Mouse (Mus musculus): Measurements from ENCODE around the gene G6pc3. TPM values are rescaled to one million over a fixed set of nuclear protein-coding genes. Genes with fewer than 3 reads are reported as not detected.

The G6pc3 gene
- polyA plus RNA-seq, 1 experiment = not detected

DNA sequence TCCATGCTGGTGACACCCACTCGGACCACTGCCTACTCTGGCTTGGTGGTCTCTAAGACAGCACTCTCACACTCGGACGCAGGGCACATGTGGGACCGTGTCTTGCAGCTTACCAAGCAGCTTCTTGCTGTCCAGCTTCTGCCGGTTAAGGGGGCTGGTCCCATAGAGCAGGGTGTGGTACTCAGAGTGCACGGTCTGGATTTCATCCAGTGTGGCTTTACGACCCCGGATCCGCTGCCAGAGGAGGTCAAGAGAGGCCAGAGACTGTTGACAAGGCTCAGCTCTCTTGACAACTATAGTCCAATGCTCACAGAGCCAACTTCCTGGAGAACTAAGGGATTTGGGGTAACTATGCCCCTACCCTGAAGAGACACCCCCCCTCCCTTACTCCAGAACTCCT, 10.4 kb downstream of the G6pc3 start:
- H3K27ac ChIP-seq (ENCODE audit: insufficient read depth, low read depth, low read length) = no peak overlapping the region
- WGBS = 81% methylated on average over 9 of the region's 9 CpGs
- no peak overlapping the region for H3K4me3 ChIP-seq (ENCODE audit: insufficient read depth, low read depth, low read length)
- peaks cover 72% of the 10 kb centered on the region for H3K4me1 ChIP-seq (ENCODE audit: control insufficient read depth, insufficient read depth, low read length)
- TF ChIP-seq CTCF (IDR thresholded peaks at IDR 0.05; ENCODE audit: insufficient read depth, low read depth, low read length) (no peak), POLR2A (IDR thresholded peaks at IDR 0.05; ENCODE audit: insufficient read depth, low read depth, low read length) (no peak)

DNA sequence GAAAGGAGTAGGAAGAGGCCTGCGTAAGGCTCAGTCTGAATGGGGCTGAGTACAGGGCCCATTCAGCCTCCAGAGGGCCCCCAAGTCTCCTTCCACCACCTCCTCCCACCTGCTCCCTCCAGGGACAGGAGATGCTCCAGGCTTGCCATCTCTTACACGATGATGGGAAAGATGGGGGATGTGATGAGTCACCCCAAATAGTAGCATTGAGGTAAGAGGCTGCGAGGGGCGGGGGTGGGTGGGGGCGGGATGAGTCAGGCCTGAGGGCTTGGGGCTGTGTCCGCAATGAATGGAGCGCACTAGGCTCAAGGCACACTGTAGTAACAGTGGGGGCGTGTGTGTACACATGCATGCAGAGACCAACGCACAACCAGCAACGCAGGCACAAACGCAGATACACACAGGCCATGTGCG, 12.0 kb downstream of the G6pc3 start:
- Histone ChIP-seq H3K4me1 (ENCODE audit: control insufficient read depth, insufficient read depth, low read length) (peaks cover 78% of the 10 kb centered on the region), H3K4me3 (ENCODE audit: insufficient read depth, low read depth, low read length) (no peak overlapping the region), H3K27ac (ENCODE audit: insufficient read depth, low read depth, low read length) (no peak overlapping the region)
- no peak for TF ChIP-seq POLR2A (IDR thresholded peaks at IDR 0.05; ENCODE audit: insufficient read depth, low read depth, low read length)
- no peak for TF ChIP-seq CTCF (IDR thresholded peaks at IDR 0.05; ENCODE audit: insufficient read depth, low read depth, low read length)
- WGBS = 23% methylated on average over 12 of the region's 12 CpGs

DNA sequence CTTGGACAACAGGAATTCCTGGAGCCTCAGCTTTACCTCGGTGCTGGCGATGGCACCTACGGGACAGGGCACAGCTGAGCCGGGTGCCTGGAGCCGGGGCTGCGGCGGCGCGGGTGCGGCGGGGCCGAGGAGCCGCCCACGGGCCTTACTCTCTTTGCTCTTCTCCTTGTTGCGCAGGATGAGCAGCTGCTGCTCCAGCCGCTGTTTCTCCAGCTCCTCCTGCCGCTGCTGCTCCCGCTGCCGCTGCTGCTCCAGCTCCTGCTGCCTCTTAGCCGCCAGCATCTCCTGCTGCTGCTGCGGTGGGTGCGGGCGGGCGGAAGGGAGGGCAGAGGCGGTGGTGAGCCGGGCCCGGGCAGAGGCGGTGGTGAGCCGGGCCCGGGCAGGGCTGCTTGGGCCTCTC, 17.1 kb downstream of the G6pc3 start:
- 26% methylated on average over 30 of the region's 30 CpGs for WGBS
- peak overlapping the region; percentile 88 for H3K27ac ChIP-seq (ENCODE audit: insufficient read depth, low read depth, low read length)
- TF ChIP-seq CTCF (IDR thresholded peaks at IDR 0.05; ENCODE audit: insufficient read depth, low read depth, low read length) (no peak), POLR2A (IDR thresholded peaks at IDR 0.05; ENCODE audit: insufficient read depth, low read depth, low read length) (no peak)

DNA sequence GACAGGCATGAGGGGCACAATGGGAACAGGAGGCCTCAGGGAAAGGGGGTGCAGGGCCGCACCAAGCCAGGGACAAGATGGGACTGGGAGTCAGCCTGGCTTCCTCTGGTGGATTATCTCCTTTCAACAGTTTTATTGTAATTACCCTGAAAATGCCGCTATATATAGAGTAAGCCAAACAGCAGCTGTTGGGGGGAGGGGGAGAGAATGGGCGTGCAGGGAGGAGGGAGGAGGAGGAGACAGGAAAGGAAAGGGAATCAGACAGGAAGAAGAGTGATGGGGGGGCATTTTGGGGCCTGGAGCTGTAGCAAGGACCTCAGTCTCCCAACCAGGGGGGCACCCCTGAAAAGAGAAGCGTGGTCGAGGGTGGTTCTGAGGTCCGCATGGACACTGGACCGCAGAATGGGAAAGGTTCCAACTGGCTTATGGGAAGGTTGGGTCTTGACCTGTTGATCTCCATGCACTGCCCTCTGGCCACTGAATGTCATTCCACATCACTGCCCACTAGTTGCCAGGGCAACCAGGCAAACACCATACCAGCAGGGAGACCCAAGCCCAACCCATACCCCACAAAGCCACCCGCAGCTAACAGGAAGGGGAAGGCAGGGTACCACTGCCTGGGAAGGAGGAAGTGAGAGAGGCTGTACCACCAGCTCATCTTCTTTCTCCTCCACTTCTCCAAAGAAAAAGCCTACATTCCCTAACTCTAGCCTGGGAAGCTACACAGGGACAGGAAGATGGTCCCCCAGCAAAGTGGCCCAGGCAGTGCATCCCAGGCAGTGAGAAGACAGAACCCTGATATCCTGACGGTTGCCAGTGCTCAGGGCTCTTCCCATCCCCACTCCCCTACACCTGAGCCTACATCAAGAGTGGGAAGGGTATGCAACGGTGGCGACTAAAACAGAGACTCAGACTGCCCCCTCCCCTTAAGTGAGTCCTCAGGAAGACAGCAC, 18.7 kb downstream of the G6pc3 start:
- peaks cover 69% of the 10 kb centered on the region for H3K4me1 ChIP-seq (ENCODE audit: control insufficient read depth, insufficient read depth, low read length)
- peak overlapping the region; percentile 88 for H3K27ac ChIP-seq (ENCODE audit: insufficient read depth, low read depth, low read length)
- no peak overlapping the region for H3K4me3 ChIP-seq (ENCODE audit: insufficient read depth, low read depth, low read length)
- 18% methylated on average over 11 of the region's 11 CpGs for WGBS
- no peak for TF ChIP-seq POLR2A (IDR thresholded peaks at IDR 0.05; ENCODE audit: insufficient read depth, low read depth, low read length)
- TF ChIP-seq CTCF (IDR thresholded peaks at IDR 0.05; ENCODE audit: insufficient read depth, low read depth, low read length) = no peak

More for the DNA sequence above, 17.1 kb downstream of the G6pc3 start:
- H3K4me1 ChIP-seq (ENCODE audit: control insufficient read depth, insufficient read depth, low read length) = peaks cover 77% of the 10 kb centered on the region
- H3K4me3 ChIP-seq (ENCODE audit: insufficient read depth, low read depth, low read length) = 0 out of 2 replicates have a peak overlapping the region, but pooled peaks have one; percentile 3

- TF ChIP-seq CTCF (IDR thresholded peaks at IDR 0.05; ENCODE audit: insufficient read depth, low read depth, low read length) (no peak), POLR2A (IDR thresholded peaks at IDR 0.05; ENCODE audit: insufficient read depth, low read depth, low read length) (no peak)
- H3K4me3 ChIP-seq (ENCODE audit: insufficient read depth, low read depth, low read length) = no peak overlapping the region
- H3K27ac ChIP-seq (ENCODE audit: insufficient read depth, low read depth, low read length) = peak overlapping the region; percentile 17; the same call in 1 of the 2 replicates
- WGBS = 17% methylated on average over 4 of the region's 4 CpGs
- H3K4me1 ChIP-seq (ENCODE audit: control insufficient read depth, insufficient read depth, low read length) = peaks cover 75% of the 10 kb centered on the region
Observed at GRCm38 (mm10) chr11:102208846-102209245, 19.4 kb downstream of the G6pc3 start.

DNA sequence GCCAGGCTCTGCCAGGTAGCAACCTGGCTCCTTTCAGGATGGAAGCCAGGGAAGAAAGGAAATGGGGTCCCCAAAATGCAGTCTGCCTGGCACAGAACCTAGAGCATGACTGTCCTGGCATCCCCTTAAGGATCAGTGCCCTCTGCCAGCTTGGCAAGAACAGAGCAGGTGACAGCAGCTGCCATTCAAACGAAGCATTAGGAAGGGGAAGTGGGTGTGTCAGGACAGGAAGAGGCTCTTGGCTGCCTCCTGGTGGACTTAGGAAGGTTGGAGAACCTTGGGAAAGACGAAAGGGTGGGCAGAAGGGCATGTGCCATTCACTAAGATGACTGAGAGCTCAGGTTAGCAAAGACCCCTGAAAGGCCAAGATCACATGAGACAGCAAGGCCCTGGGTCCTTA, 20.3 kb downstream of the G6pc3 start:
- TF ChIP-seq POLR2A (IDR thresholded peaks at IDR 0.05; ENCODE audit: insufficient read depth, low read depth, low read length) (no peak), CTCF (IDR thresholded peaks at IDR 0.05; ENCODE audit: insufficient read depth, low read depth, low read length) (no peak; the same call in 1 of the 2 replicates)
- Histone ChIP-seq H3K4me3 (ENCODE audit: insufficient read depth, low read depth, low read length) (no peak overlapping the region), H3K4me1 (ENCODE audit: control insufficient read depth, insufficient read depth, low read length) (peaks cover 79% of the 10 kb centered on the region), H3K27ac (ENCODE audit: insufficient read depth, low read depth, low read length) (0 out of 2 replicates have a peak overlapping the region, but pooled peaks have one; percentile 23)
- WGBS = 18% methylated on average over 2 of the region's 2 CpGs

DNA sequence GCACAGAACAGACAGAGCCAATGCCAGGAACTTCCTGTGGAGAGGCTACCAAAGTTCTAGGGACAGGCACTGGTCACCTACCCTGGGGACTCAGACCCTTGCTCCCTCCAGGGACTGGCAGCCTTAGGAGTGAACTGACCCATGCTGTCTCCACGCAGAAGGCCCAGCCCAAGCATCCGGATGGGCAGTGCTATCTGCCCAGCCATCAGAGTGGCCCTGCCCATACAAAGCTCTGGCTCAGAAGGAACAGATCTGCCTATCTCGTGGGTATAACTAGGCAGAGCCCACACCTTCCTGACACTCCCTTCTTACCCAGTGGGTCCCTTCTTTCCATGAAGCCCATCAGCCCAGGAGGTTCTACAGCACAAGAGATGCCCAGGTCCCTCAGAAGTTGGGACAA, 20.8 kb downstream of the G6pc3 start:
- WGBS = 51% methylated on average over 3 of the region's 3 CpGs
- no peak overlapping the region for H3K4me3 ChIP-seq (ENCODE audit: insufficient read depth, low read depth, low read length)
- TF ChIP-seq POLR2A (IDR thresholded peaks at IDR 0.05; ENCODE audit: insufficient read depth, low read depth, low read length) = no peak
- no peak for TF ChIP-seq CTCF (IDR thresholded peaks at IDR 0.05; ENCODE audit: insufficient read depth, low read depth, low read length)
- no peak overlapping the region for H3K27ac ChIP-seq (ENCODE audit: insufficient read depth, low read depth, low read length)
- peaks cover 77% of the 10 kb centered on the region for H3K4me1 ChIP-seq (ENCODE audit: control insufficient read depth, insufficient read depth, low read length)

DNA sequence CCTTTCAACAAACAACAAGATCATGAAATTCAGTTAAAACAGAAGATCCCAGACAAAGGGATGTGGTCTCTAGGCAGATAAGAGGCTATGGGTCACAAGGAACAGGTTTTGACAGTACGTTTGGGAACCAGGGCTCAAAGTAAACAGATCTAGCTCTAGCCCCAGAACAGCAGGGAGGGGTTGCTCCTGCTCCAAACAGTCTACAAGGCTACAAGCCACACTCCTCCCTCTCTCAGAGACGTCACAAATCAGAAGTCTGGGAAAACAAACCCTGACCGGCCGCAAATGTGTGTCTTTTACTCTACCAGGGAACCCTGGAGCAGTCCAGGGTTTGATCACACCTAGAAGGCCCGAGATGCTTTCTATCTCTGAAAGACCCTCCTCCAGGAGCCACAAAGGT, 21.6 kb downstream of the G6pc3 start:
- H3K27ac ChIP-seq (ENCODE audit: insufficient read depth, low read depth, low read length) = no peak overlapping the region
- no peak for TF ChIP-seq CTCF (IDR thresholded peaks at IDR 0.05; ENCODE audit: insufficient read depth, low read depth, low read length)
- no peak for TF ChIP-seq POLR2A (IDR thresholded peaks at IDR 0.05; ENCODE audit: insufficient read depth, low read depth, low read length)
- H3K4me3 ChIP-seq (ENCODE audit: insufficient read depth, low read depth, low read length) = no peak overlapping the region
- H3K4me1 ChIP-seq (ENCODE audit: control insufficient read depth, insufficient read depth, low read length) = peaks cover 77% of the 10 kb centered on the region
- 44% methylated on average over 5 of the region's 5 CpGs for WGBS

GRCm38 (mm10) chr11:102211936-102212341, 22.5 kb downstream of the G6pc3 start:
- H3K27ac ChIP-seq (ENCODE audit: insufficient read depth, low read depth, low read length) = peak overlapping the region; percentile 12; the same call in 1 of the 2 replicates
- WGBS = 16% methylated on average over 18 of the region's 18 CpGs
- no peak overlapping the region for H3K4me3 ChIP-seq (ENCODE audit: insufficient read depth, low read depth, low read length)
- H3K4me1 ChIP-seq (ENCODE audit: control insufficient read depth, insufficient read depth, low read length) = peaks cover 76% of the 10 kb centered on the region
- no peak for TF ChIP-seq CTCF (IDR thresholded peaks at IDR 0.05; ENCODE audit: insufficient read depth, low read depth, low read length)
- no peak for TF ChIP-seq POLR2A (IDR thresholded peaks at IDR 0.05; ENCODE audit: insufficient read depth, low read depth, low read length)
